Mouse (Mus musculus): ENCODE results near the gene Akap6. TPM values are rescaled to one million over a fixed set of nuclear protein-coding genes. Genes with fewer than 3 reads are reported as not detected.
"Not testable (repeated sequence)": the region's sequence is repeated elsewhere in the genome, so short reads cannot be mapped to it uniquely, and the experiment has no call there.

Gene Akap6
- total RNA-seq, 1 experiment from 2014 or later, result 3.0 TPM

DNA sequence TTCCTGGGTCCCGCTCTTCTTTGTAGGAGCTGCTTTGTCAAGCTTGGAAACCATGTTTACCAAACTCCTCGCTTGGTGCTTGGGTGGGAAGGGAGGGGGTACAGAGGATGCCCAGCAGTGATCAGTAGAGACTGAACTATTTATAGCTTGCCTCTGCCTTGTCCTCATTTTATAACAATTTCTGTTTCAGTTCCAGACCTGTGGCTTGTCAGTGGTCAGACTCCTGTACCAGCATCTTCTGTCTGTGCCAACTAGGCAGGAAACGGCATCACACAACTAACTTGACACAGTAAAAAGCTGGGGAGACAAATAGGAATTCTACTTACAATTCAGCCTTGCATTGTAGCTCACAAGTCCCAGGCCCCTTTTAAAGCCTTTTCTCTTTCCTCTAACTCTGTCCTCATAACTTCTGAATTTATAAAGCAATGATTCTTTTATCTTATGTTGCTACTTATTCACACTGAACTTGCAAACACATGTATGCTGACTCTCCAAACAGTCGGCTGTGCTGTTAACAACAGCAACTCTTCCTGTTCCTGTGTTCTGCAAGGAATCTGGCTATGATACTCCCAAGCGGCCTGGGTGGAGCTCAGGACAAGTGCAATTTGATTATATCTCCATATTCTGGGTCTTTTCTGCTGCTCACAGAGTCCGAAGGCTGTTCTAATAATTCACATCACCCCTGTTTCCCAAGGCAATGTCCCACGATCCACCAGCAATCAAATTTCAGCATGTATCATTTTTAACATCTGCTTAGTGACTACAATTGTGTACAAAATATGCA lies 12.9 kb downstream of the Akap6 start:
- DNase-seq, result no peak

DNA sequence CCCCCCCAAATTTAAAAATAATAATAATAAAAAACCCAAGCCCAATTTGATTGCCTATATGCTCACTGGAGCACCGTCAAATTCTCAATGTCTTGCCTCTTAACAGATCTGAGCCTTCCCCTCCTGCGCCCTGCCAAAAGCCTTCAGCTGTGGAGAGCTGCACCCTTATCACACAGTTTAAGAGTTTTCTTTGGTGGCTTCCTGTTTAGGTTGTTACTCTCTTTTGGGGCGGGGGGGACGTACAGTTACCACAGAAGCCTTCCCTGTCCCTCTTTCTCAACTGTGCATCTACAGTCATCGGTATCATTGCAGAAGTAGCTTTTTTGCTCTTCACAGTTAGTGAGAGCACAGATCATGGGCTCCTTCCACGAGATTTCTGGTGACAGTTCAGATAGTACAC lies 19.2 kb downstream of the Akap6 start:
- DNase-seq, result no peak

DNA sequence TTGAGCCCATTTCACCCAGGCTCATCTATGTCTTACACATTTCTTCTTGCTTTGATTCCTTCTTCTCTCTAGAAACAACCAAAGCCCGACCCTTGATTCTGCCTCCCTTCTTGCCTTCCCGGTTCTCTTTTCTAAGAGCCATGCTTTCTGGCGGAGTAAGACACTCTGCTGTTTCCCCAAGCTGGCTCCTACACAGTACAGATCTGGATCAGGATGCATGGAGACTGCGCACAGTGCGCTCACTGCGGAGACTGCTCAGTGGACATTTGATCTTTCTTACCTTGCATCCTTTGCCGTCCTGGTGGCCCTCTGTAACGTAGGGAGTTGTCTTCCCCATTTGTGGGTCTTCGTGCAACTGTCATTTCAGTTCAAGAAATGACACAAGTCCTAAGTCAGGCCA lies 20.0 kb downstream of the Akap6 start:
- no peak for DNase-seq

DNA sequence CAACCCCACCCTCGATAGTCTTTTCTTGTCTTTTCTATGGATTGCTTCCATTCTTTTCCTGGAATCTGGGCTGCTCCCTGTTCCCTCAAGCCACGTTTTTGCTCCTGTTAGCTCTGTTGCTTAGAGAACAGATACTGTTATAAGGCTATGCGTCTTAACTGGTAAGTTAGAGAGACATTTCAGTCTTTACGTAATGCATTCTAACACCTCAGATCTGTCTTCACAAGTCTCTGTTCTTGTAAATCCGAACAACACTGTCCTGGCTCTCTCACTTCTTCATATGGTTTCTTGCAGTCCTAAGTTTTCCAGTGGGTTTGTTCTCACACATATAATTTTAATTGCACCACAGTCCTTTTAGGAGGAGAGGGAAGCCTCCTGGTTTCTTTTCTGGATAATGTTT lies 20.5 kb downstream of the Akap6 start:
- no peak for DNase-seq

DNA sequence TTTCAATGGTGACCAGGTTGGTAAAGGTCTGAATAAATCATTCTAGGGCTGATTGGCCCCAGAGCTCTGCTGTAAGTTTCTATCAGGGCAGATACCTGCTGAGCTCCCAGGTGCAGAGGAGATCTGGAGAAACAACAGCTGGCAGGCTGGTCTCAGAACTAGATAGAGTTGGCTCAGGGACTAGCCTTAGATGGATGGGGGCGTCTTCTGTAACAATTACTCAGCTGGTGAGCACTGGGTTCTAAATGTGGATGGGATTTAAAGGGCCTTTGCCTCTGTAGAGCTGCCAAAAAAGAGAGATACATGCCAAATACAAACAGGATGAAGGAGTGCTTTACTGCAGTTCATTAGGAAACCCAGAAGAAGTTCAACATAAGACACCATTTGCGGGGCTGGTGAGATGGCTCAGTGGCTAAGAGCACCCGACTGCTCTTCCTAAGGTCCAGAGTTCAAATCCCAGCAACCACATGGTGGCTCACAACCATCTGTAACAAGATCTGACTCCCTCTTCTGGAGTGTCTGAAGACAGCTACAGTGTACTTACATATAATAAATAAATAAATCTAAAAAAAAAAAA lies 24.9 kb downstream of the Akap6 start:
- DNase-seq, result not testable (repeated sequence)

DNA sequence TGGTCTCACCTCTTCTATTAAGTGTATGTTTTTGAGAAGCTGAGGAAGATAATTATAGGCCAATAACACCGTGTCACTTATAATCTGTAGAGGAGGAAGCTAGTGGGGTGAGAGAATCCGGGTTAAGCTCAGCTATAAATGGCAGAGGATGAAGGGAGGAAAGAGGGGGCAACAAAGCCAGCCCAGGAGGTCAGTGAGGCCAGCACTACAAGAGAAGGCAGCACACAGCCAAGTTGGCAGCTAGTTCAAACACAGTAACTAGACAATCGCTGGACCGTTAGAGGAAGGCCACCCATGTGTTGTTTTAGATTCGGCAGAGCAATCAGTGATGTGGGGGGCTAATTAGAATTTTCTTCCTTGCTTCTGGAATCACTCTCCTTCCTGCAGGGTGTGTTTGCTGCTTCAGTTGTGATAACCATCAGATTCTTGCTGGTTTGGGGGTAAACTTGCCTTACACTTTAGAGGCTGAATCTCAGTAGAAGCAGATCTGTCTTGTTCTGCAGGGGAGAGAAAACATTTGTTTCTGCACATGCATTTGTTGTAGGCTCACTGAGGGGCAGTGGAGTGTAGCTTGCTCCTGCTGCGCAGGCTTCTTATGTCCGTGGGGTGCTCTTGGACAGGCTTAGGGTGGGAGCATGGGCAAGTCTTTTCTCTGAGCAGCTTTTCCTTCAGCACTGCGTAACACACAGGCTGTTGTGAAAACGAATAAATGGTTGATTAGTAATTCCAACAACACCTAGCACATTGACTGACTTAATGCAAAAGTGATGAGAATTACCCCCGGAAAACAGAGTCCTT lies 27.4 kb downstream of the Akap6 start:
- DNase-seq, result no peak

DNA sequence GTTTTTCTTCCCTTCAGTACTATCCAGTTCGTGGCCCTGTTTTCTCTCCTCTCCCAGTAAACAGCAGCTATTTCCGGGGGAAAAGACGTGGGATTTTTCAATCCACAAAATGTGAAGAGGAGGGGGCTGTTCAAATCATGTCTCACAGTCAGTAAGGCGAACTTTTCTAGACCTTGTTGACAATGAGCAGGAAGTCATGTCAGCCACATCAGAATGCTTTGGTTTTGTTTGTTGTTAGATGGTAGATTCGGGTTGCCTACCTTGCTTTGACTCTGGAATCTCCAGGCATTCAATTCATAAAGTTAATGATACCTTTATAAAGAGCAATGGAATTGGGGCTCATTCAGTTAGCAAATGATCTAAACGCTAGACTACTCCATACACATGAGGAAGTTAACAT lies 30.2 kb downstream of the Akap6 start:
- no peak for DNase-seq

DNA sequence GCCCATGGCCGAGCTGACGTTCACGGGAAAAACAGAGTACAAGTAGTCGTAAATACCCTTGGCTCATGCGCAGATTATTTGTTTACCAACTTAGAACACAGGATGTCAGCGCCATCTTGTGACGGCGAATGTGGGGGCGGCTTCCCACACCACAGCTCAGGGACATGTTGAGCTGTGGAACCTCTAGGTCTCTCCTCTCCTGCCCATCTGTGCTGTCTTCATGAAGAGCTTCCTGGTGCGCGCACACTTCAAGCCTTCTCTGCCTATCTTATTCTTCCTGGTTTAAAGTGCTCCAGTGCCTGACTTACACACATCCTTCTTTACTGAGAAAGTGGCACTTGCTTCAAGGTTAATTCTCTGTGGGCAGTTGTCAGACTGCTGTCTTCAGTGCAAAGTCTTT lies 36.0 kb downstream of the Akap6 start:
- not testable (repeated sequence) for DNase-seq

DNA sequence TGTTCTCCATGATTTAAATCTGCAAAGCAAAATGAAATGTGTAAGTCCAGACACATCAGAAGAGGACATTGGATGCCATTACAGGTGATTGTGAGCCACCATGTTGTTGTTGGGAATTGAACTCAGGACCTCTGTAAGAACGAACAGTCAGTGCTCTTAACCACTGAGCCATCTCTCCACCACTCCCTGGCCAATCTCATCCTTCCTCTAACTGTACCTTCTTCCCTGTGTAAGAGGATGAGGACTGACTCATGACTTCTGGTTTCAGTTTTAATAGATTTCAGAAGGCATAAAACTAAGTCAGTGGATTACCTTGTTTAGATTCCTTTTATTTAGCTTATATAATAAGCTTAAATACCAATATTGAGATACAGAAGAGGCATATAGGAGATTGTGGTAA lies 38.0 kb downstream of the Akap6 start:
- no peak for DNase-seq

DNA sequence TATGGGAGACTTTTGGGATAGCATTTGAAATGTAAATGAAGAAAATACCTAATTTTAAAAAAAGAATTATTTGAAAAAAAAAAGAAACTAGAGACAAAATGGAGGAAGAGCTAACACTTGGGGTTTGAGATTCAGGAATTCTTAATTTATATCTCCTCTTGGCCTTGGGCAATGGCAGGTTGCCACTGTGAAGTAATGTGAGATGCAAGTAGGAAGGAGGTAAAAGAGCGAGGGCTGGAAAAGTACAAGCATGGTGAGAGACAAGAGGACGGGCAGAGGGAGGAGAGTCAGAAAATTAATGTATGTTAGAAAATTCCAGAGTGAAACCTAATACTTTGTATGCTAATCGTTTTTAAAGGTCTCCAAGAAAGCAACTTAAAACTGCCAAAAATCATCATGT lies 40.1 kb downstream of the Akap6 start:
- DNase-seq, result no peak

DNA sequence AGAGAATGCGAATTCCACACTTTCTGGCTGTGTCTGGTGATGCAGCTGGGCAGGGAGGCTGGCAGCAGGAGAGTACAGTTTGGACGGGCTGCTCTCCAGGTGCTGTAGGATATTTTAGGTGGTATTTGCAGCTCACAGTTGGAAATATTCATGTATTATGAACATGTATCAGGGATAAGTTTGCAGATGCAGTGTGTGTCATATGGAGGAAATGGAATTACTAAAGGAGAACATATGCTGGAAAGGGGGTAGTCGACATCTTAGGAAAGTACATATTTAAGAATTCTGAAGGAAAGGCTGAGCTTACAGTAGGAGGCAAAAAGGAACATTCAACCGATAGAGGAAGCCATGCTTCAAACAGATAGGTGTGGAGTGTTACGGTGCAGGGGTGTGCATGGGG lies 42.6 kb downstream of the Akap6 start:
- DNase-seq, result no peak

DNA sequence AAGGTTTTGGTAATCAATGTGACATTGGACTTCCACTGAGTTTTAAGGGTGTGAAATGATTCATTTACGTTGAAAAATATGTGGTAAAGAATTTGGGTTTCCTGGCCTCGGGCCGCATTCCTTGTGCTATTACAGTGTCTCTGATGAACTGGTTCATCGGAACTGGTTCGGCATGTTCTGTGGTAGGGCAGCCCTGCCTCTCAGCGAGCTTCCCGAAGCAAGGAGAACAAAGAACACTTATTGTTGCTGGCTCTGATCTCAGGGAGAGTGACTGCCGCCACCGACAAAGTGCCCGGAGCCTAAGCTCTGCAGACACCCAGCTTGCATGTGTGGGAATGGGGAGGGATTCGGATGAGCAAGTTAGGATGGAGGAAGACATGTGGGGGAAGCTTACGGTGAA lies 50.8 kb downstream of the Akap6 start:
- no peak for DNase-seq

DNA sequence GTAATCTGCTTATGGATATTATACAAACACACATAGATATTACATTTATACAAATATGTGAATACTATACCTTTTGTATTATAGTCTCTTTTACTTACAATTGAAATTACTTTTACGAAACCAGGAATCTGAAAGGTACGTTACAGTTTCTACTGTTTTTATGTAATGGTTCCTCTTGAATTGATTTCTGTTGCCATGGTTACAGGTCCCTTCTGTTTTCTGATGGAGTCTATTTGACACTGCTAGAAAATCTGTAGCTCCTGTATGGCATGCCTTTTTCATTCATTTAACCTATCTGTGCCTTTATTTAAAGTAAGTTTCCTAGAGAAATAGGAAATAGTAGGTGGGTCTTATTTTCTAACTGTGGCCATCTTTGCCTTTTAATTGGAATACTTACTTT lies 56.5 kb downstream of the Akap6 start:
- DNase-seq, result no peak

DNA sequence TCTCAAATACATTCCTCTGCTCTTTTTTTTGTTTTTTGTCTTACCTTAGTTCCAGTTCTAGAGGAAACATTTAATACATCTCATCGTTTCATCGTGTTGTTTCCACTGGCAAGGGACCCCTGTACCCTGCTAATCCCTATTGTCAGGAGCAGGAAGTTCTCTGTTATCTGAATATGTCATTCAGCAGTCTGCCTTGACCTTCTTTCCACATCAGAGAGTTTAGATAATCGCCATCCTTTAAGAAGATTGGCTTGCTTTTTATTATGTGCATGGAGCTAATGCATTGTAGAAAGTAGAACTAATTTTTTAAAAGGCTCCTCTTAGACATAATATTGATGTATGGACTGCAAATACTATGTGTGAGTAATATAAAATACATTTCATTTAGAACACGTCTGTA lies 58.7 kb downstream of the Akap6 start:
- DNase-seq, result no peak

DNA sequence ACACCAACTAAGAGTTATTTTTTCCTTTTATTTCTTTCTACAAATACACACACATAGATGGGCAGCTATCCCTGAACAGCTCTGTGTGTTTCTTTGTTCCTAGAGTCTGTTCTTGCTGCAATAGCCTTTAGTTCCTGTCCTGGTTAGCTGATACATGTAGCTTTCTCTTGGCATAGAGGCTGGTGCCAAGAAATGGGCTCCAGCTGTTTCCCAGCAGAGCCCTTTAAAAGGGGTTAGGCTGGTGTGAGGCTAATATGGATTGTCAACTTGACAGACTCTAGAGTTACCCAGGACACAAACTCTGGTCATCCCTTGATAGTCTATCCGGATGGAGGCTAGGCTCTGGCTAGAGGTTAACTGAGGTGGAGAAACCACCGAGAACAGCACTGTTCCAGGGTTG lies 64.9 kb downstream of the Akap6 start:
- no peak for DNase-seq

DNA sequence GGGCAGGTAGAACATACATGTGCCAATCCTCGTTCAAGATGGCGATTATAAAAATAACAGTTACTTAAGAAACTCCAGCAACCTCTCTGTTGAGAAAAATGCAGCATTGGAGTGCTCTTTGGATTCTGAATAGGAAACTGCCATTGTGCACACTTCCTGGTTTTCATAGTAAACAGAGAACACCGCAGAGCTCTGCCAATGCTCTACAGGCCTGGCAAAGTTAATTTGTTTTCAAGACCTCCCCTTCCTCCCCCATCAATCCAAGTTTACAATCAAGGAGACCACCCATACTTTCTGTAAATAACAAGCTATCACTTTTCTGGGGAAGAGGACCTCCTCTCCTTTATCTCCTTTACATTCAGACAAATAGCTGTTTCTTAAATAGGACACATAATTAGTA lies 65.6 kb downstream of the Akap6 start:
- no peak for DNase-seq

DNA sequence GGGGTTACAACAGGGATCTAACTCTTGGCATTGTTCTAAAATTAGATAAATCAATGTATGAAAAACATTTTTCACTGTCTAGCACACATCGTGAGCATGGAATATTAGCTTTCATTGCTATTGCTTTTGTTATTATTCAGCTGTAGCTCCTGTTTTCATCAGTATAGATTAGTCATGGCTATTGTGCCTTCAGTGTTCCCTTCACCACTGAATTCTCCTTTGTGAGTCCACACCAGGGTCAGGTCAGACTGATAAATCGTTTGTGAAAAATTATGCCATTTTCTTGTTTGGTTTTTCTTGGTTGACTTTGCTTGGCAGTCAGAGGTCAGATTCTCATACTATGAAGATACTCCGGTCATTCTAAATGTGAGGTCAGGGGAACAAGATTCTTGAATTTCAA lies 70.4 kb downstream of the Akap6 start:
- no peak for DNase-seq

DNA sequence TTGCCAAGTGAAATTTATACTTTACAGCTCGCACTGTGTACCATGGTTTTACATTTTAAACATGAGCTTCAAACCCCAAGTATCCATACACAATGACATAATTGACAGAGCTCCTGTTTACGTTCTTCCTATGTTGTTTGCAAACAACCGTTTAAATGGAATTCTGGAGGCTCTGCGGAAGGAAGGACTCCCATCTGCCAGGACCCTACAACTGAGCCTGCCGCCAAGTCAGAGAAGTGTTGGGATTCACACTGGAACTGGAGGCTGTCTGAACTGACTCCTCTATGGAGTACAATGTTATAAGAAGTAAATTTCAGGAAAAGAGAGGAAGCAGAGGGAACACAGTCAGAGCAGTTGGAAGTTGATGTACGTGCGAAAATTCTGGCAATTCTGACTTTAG lies 72.7 kb downstream of the Akap6 start:
- DNase-seq, result no peak

DNA sequence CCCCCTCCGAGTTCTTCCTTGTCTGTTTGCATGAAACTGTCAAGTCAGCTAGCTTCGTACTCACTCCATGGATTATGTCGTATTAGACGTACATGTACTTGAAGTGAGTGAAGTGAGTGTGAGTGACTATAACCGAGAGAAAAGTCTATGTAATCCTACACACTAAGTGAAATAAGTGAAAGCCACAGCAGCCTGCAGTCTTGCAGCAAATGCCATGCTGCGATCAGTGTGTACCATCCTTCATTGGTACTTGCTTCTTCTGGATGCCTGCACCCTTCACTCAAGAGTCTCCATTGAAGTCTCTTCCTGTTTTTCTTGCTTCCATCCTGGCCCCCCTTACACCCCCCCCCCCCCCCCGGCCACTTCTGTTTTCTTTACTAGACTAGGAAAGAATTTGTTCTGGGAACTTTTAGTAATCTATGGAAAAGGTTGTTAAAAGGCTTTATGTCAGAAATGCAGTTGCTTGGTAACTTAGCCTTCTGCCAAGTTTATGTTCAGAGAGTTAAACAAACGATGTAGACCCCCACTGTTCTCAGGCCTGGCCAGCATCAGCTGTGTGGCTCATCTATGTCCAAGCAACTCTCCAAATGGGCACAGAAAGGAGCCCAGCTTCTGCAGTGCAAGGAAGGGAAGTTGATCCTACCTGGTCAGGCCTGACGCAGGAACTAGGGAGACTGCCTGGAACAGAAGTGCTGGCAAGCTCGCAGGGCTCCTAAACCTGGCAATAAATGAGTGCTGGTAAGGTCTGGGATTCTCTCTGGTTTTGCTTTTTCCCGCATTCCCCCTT lies 73.5 kb downstream of the Akap6 start:
- no peak for DNase-seq

DNA sequence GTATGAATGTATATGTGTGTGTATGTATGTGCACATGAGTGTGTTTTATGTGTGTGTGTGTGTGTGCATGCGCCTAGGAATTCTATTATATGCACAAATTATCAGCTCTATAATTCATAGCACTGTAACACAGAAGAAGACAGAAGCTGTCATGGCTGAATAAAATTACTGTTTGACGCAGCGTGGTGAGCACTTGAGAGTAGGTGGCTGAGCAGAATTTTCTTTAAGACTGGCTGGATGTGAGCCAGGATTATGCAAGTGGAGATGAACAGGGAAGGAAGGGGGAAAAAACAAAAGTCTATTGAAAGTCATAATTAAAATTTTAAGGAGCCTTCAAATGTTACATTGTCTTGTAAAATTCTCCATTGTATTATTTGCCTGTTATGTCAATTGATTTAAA lies 74.7 kb downstream of the Akap6 start:
- no peak for DNase-seq

DNA sequence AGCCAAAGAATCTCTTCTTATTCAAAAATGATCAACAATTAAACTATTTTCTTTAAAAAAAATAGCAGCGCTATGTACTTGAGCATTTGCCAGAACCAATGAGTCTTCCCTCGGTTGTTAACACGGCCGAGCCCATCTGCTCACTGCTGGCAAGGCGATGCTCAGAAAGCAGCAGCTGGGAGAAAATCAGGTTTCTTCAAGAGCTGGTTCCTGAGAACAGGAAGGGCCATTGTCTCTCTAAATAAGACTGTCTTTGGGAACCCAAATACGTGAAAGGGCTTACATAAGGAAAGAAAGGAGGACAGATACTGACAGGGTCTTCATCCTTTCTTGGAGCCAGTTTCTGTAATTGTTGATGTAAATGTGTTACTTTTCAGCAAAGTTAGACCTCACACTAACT lies 75.2 kb downstream of the Akap6 start:
- no peak for DNase-seq

DNA sequence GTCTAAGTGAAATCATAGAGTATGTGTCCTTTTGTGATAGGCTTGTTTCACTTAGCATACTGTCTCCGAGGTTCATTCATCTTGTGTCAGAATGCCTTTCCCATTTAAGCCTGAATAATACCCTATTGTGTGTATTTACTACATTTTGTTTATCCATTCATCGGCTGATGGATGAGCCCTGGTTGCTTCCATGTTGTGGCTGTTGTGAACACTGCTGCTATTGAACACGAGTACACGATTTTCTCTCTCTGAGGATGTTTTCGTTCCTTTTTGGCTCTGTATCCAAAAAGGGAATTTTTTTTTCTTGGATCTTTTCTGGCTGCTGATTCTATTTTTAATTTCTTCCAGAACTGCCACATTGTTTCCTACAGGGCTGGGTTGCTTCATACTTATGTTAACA lies 81.0 kb downstream of the Akap6 start:
- DNase-seq, result no peak

DNA sequence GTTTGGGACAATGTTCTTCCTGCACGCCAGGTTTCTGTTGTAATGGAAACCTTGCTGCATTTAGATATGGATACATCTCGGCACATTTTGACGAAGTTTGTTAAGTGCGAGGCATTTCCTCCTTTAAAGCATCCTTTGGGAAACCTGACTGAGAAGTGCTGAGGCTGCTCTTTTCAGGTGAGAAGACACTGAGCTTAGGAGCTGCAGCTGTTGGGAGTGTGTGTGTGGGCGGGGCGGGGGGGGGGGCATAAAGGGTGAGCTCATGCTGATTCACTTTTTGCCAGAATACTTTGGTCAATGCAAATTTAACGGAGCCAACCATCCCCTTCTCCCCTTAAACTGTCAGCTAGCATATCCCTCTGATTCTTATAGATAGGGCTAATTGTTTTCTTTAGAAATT lies 81.9 kb downstream of the Akap6 start:
- no peak for DNase-seq
